Mouse (Mus musculus) thymus, adult 2 months (tissue): Measurements from ENCODE around the gene Mtmr11.

ENCODE experiments used
- CTCF ChIP-seq: fragments of 200-500 bp; IDR thresholded peaks from 2 replicates; pipeline ENCODE4 v1.5.1; 2012; ENCODE audit warnings: mild to moderate bottlenecking, control low read depth, low read length, moderate library complexity, borderline replicate concordance; ENCODE audit not compliant: control insufficient read depth, poor library complexity, insufficient read depth; ENCODE audit errors: extremely low read depth
- POLR2A ChIP-seq: fragments of 200-500 bp; IDR thresholded peaks from 2 replicates; pipeline ENCODE4 v1.6.1; 2012; ENCODE audit warnings: mild to moderate bottlenecking, low read length, control low read depth, moderate library complexity; ENCODE audit not compliant: control insufficient read depth, poor library complexity, insufficient read depth; ENCODE audit errors: extremely low read depth

DNA sequence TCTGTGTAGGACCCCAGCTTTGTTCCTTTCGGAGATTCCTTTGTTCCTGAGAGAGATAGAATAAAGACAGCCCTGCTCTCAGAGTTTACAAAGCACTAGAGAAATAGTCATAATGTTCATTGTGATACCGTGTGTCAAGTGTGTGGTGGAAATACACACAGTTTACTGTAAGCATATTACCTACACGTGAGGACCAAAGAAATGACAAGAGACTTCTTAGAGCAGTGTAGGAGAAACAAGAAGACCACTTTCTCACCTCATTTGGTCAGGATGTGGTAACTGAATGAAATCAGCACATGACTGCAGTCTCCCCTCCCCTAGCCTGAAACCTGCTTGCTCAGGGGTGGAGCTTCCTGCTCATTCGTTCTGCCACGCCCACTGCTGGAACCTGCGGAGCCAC is 36.4 kb downstream of the Mtmr11 start:
- TF ChIP-seq CTCF, result no peak
- TF ChIP-seq POLR2A, result no peak
